Mouse (Mus musculus) heart, embryonic 14.5 days (tissue): ENCODE results near the gene Trim7. TPM values are rescaled to one million over a fixed set of nuclear protein-coding genes. Genes with fewer than 3 reads are reported as not detected.

Source experiments
- ATAC-seq: fragments of 200-750 bp; cut with Nextera tagmentation; 2 replicates; pipeline ENCODE4 v1.8.0; 2017; ENCODE audit warnings: low read depth, moderate TSS enrichment; ENCODE audit not compliant: insufficient number of reproducible peaks, insufficient read depth, low FRiP score
- H3K27ac ChIP-seq, 2 experiments: fragments of 200-500 bp in 1 of 2; fragments of 300-500 bp in 1 of 2; sonication (generic) in 1 of 2; replicated peaks in 1 of 2; 2 replicates each; pipeline ENCODE4 v1.5.1; 2012 to 2014; ENCODE audit warnings: low read depth in 2 of 2, low read length in 2 of 2, control low read depth in 1 of 2, mild to moderate bottlenecking in 1 of 2, mixed read lengths in 1 of 2; ENCODE audit not compliant: control insufficient read depth in 1 of 2, insufficient read depth in 1 of 2
- H3K27me3 ChIP-seq: fragments of 300-500 bp; sonication (generic); 2 replicates; pipeline ENCODE4 v1.6.1; 2014; ENCODE audit warnings: mild to moderate bottlenecking, low read length, control low read depth; ENCODE audit not compliant: control insufficient read depth, insufficient read depth
- H3K36me3 ChIP-seq: fragments of 300-500 bp; sonication (generic); 2 replicates; pipeline ENCODE4 v1.6.1; 2014; ENCODE audit warnings: mild to moderate bottlenecking, control low read depth, low read length, mixed read lengths; ENCODE audit not compliant: control insufficient read depth, insufficient read depth
- H3K4me1 ChIP-seq, 2 experiments: fragments of 200-500 bp in 1 of 2; fragments of 300-500 bp in 1 of 2; sonication (generic) in 1 of 2; 2 replicates each; pipeline ENCODE4 v1.6.1; 2012 to 2014; ENCODE audit warnings: low read length in 2 of 2, control low read depth in 1 of 2, mixed read lengths in 1 of 2; ENCODE audit not compliant: control insufficient read depth in 2 of 2, insufficient read depth in 2 of 2
- H3K4me2 ChIP-seq: fragments of 300-500 bp; sonication (generic); 2 replicates; pipeline ENCODE4 v1.6.1; 2014; ENCODE audit warnings: mild to moderate bottlenecking, low read length
- H3K4me3 ChIP-seq, 2 experiments: fragments of 200-500 bp in 1 of 2; fragments of 300-500 bp in 1 of 2; sonication (generic) in 1 of 2; 2 replicates each; pipeline ENCODE4 v1.5.1; 2012 to 2014; ENCODE audit warnings: low read length in 2 of 2, mild to moderate bottlenecking in 2 of 2, control low read depth in 1 of 2, low read depth in 1 of 2, moderate library complexity in 1 of 2; ENCODE audit not compliant: control insufficient read depth in 1 of 2, insufficient read depth in 1 of 2
- H3K9ac ChIP-seq: fragments of 300-500 bp; sonication (generic); 2 replicates; pipeline ENCODE4 v1.6.1; 2014; ENCODE audit warnings: mild to moderate bottlenecking, low read length
- H3K9me3 ChIP-seq: fragments of 300-500 bp; sonication (generic); 2 replicates; pipeline ENCODE4 v1.6.1; 2016; ENCODE audit warnings: low read length, control low read depth; ENCODE audit not compliant: control insufficient read depth
- WGBS: fragments of 180-500 bp; shearing (Covaris S2); extraction: QIAGEN DNeasy Blood & Tissue Kit; methylation state at CpG from one replicate; pipeline ENCODE4 v1.1.7; 2014; 5-methylcytosine and 5-hydroxymethylcytosine counted together
- polyA plus RNA-seq: library from polyadenylated mRNA; unstranded; fragments of >200 nt; fragmentation: Nextera tagmentation; extraction: Ambion mirVana; gene quantifications from 2 replicates; pipeline ENCODE4 v1.2.1, GENCODE M21; 2014

Trim7 gene
- polyA plus RNA-seq, 1 experiment from 2014 or later, result 1.5 TPM

GRCm38 (mm10) chr11:48813782-48814181 lies 12.2 kb upstream of the Trim7 start:
- ATAC-seq, result no peak
- Histone ChIP-seq H3K36me3 (peaks cover 66% of the 10 kb centered on the region), H3K4me3 (no peak overlapping the region), H3K27me3 (no peaks in the 10 kb centered on the region), H3K27ac (no peak overlapping the region), H3K4me2 (no peak overlapping the region), H3K4me1 (peaks cover 7 to 16% of the 10 kb centered on the region in 2 experiments), H3K9ac (no peak overlapping the region), H3K9me3 (no peaks in the 10 kb centered on the region)

GRCm38 (mm10) chr11:48815851-48816250 lies 10.1 kb upstream of the Trim7 start:
- ATAC-seq, result no peak
- peak overlapping the region; percentile 89 for H3K9ac ChIP-seq
- peak overlapping the region; percentile 90 for H3K4me2 ChIP-seq
- H3K27me3 ChIP-seq, result no peaks in the 10 kb centered on the region
- WGBS, result 74% methylated on average over 16 of the region's 16 CpGs
- H3K4me3 ChIP-seq, result peak overlapping the region; percentile 82 to 86
- peaks cover 46% of the 10 kb centered on the region for H3K36me3 ChIP-seq
- no peaks in the 10 kb centered on the region for H3K9me3 ChIP-seq
- H3K4me1 ChIP-seq, result peaks cover 7 to 14% of the 10 kb centered on the region in 2 experiments
- H3K27ac ChIP-seq, result no peak overlapping the region

- Histone ChIP-seq H3K4me2 (peak overlapping the region; percentile 90), H3K27me3 (no peaks in the 10 kb centered on the region), H3K9me3 (no peaks in the 10 kb centered on the region), H3K4me3 (peak overlapping the region; percentile 82 to 86), H3K36me3 (peaks cover 41% of the 10 kb centered on the region), H3K27ac (peak overlapping the region; percentile 18 to 93; a peak in 2 of 4 replicates), H3K9ac (peak overlapping the region; percentile 89), H3K4me1 (peaks cover 7 to 14% of the 10 kb centered on the region in 2 experiments)
- 3% methylated on average over 22 of the region's 23 CpGs for WGBS
- 0 out of 2 replicates have a peak, but pooled peaks have one; percentile 15 for ATAC-seq
Measured at GRCm38 (mm10) chr11:48816281-48816781, 9.6 kb upstream of the Trim7 start.

- Histone ChIP-seq H3K9ac (peak within 1 kb of the TSS; percentile 89), H3K27ac (peak within 1 kb of the TSS; percentile 93 to 98), H3K27me3 (no peaks in the 10 kb centered on the region), H3K36me3 (peaks cover 34% of the 10 kb centered on the region), H3K9me3 (no peaks in the 10 kb centered on the region), H3K4me2 (peak within 1 kb of the TSS; percentile 90), H3K4me1 (peaks cover 7 to 14% of the 10 kb centered on the region in 2 experiments), H3K4me3 (peak within 1 kb of the TSS; percentile 86 to 90)
- WGBS, result under 1% methylated on average over 75 of the region's 77 CpGs
- peak; percentile 97 for ATAC-seq
Measured at GRCm38 (mm10) chr11:48816800-48817665, 8.9 kb upstream of the Trim7 start, which contains the start of gene Trim41. Gene Trim41 (minus strand): TSS chr11:48817353.

- peak overlapping the region; percentile 86 to 90 for H3K4me3 ChIP-seq
- H3K9ac ChIP-seq, result peak overlapping the region; percentile 89
- ATAC-seq, result no peak
- H3K9me3 ChIP-seq, result no peaks in the 10 kb centered on the region
- peaks cover 26% of the 10 kb centered on the region; the same call in 1 of the 2 replicates for H3K36me3 ChIP-seq
- 8% methylated on average over 9 of the region's 9 CpGs for WGBS
- peaks cover 7 to 14% of the 10 kb centered on the region in 2 experiments for H3K4me1 ChIP-seq
- H3K27me3 ChIP-seq, result no peaks in the 10 kb centered on the region
- H3K4me2 ChIP-seq, result peak overlapping the region; percentile 87
- H3K27ac ChIP-seq, result peak overlapping the region; percentile 93 to 98
Measured at GRCm38 (mm10) chr11:48817794-48818193, 8.1 kb upstream of the Trim7 start.

GRCm38 (mm10) chr11:48818346-48818745 lies 7.6 kb upstream of the Trim7 start:
- under 1% methylated on average over 16 of the region's 16 CpGs for WGBS
- peak overlapping the region; percentile 49 to 86 for H3K4me3 ChIP-seq
- peak overlapping the region; percentile 87 for H3K4me2 ChIP-seq
- peak overlapping the region; percentile 56 to 93 for H3K27ac ChIP-seq
- no peak for ATAC-seq
- peaks cover 22% of the 10 kb centered on the region; the same call in 1 of the 2 replicates for H3K36me3 ChIP-seq
- H3K9me3 ChIP-seq, result no peaks in the 10 kb centered on the region
- peaks cover 7 to 16% of the 10 kb centered on the region in 2 experiments for H3K4me1 ChIP-seq
- H3K27me3 ChIP-seq, result no peaks in the 10 kb centered on the region
- peak overlapping the region; percentile 89 for H3K9ac ChIP-seq

GRCm38 (mm10) chr11:48819614-48820307 lies 6.2 kb upstream of the Trim7 start:
- peak overlapping the region in 1 of 2 experiments; percentile 51; a peak in 3 of 4 replicates for H3K27ac ChIP-seq

More at GRCm38 (mm10) chr11:48819614-48820307, 6.2 kb upstream of the Trim7 start:
- Histone ChIP-seq H3K4me3 (no peak overlapping the region), H3K27me3 (peaks cover 2% of the 10 kb centered on the region; the same call in 1 of the 2 replicates), H3K4me1 (peaks cover 11 to 27% of the 10 kb centered on the region in 2 experiments), H3K36me3 (peaks cover 10% of the 10 kb centered on the region; the same call in 1 of the 2 replicates), H3K9ac (no peak overlapping the region), H3K4me2 (no peak overlapping the region), H3K9me3 (no peaks in the 10 kb centered on the region)
- WGBS, result 60% methylated on average over 7 of the region's 7 CpGs
- no peak for ATAC-seq
